Mouse (Mus musculus): ENCODE measurements around the gene Fam114a2. TPM values are rescaled to one million over a fixed set of nuclear protein-coding genes. Genes with fewer than 3 reads are reported as not detected.

Fam114a2 gene
- polyA plus RNA-seq, 1 experiment, result 95.2 TPM

GRCm38 (mm10) chr11:57532306-57532705 is 13.9 kb upstream of the Fam114a2 start:
- peaks cover 11% of the 10 kb centered on the region for H3K9me3 ChIP-seq (replicated peaks; ENCODE audit: control insufficient read depth, insufficient read depth, low read length, poor library complexity, severe bottlenecking)
- no peaks in the 10 kb centered on the region for H3K27me3 ChIP-seq (ENCODE audit: control insufficient read depth, insufficient read depth, low read length, poor library complexity, severe bottlenecking)
- peaks cover 24% of the 10 kb centered on the region for H3K36me3 ChIP-seq (ENCODE audit: control insufficient read depth, insufficient read depth, low read length, poor library complexity, severe bottlenecking)
- no peak overlapping the region for H3K27ac ChIP-seq (ENCODE audit: insufficient read depth, low read length)
- H3K4me1 ChIP-seq (ENCODE audit: control insufficient read depth, insufficient read depth, low read length), result no peaks in the 10 kb centered on the region
- no peak overlapping the region for H3K4me3 ChIP-seq (ENCODE audit: low read depth, low read length)
- TF ChIP-seq CTCF (IDR thresholded peaks at IDR 0.05; ENCODE audit: low read depth, low read length) (no peak), EP300 (IDR thresholded peaks at IDR 0.05; ENCODE audit: insufficient read depth, low read depth, low read length) (no peak), POLR2A (IDR thresholded peaks at IDR 0.05; ENCODE audit: insufficient read depth, low read length) (no peak)
- H3K9ac ChIP-seq (ENCODE audit: low read depth, poor library complexity, severe bottlenecking), result no peak overlapping the region

DNA sequence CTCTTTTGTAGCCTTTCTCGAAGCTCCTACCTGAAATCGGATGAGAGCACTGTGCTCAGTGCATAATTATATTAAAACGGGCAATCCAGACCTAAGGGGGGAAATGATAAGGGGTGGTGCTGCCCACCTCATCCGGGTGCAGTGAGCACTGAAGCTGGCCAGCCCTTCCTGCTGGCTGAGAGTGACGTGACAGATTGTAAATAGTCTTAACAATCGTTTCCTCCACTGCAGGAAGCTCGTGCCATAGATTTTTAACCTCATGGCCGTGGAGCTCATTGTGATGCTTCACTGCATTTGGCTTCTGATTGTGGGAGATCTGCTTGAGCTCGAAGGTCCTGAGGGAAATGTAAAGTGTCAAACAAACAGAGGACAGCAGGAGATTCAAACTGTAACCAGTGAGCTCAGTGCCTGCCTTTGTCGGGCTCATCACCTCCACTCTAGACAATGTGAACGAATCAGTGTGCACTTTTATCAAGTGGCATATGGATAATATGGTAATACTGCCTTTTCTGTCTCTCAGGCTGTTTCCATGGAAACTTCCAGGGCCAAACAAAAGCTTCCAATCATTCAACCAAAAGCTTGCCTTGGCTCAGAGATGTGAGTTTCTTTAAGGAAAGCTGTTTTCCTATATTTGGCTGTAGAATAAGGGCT is 13.0 kb upstream of the Fam114a2 start:
- TF ChIP-seq EP300 (IDR thresholded peaks at IDR 0.05; ENCODE audit: insufficient read depth, low read depth, low read length) (no peak), CTCF (IDR thresholded peaks at IDR 0.05; ENCODE audit: low read depth, low read length) (no peak), POLR2A (IDR thresholded peaks at IDR 0.05; ENCODE audit: insufficient read depth, low read length) (no peak)
- Histone ChIP-seq H3K4me3 (ENCODE audit: low read depth, low read length) (no peak overlapping the region), H3K9ac (ENCODE audit: low read depth, poor library complexity, severe bottlenecking) (no peak overlapping the region), H3K4me1 (ENCODE audit: control insufficient read depth, insufficient read depth, low read length) (no peaks in the 10 kb centered on the region), H3K36me3 (ENCODE audit: control insufficient read depth, insufficient read depth, low read length, poor library complexity, severe bottlenecking) (peaks cover 24% of the 10 kb centered on the region), H3K27ac (ENCODE audit: insufficient read depth, low read length) (no peak overlapping the region), H3K9me3 (replicated peaks; ENCODE audit: control insufficient read depth, insufficient read depth, low read length, poor library complexity, severe bottlenecking) (peaks cover 11% of the 10 kb centered on the region), H3K27me3 (ENCODE audit: control insufficient read depth, insufficient read depth, low read length, poor library complexity, severe bottlenecking) (no peaks in the 10 kb centered on the region)

DNA sequence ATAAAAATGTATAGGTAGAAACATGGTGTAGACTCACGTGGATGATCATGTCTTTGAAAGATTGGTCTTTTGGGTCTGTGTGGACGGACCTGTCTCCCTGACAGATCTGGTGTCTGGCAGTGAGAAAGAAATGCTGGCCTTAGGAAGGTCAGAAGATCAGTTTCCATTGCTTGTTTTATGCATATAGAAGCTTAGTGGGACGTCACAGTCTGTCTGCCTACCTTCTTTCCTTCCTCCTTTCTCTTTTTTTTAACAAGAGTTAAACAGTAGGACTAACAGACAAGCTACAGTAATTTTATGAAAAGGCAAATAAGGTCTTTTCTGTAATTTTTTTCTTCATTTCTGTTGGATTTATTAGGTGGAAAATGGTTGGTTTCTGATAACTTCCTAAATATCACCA is 10.7 kb upstream of the Fam114a2 start:
- H3K27me3 ChIP-seq (ENCODE audit: control insufficient read depth, insufficient read depth, low read length, poor library complexity, severe bottlenecking), result no peaks in the 10 kb centered on the region
- no peak for TF ChIP-seq EP300 (IDR thresholded peaks at IDR 0.05; ENCODE audit: insufficient read depth, low read depth, low read length)
- TF ChIP-seq POLR2A (IDR thresholded peaks at IDR 0.05; ENCODE audit: insufficient read depth, low read length), result no peak
- TF ChIP-seq CTCF (IDR thresholded peaks at IDR 0.05; ENCODE audit: low read depth, low read length), result no peak
- no peaks in the 10 kb centered on the region for H3K4me1 ChIP-seq (ENCODE audit: control insufficient read depth, insufficient read depth, low read length)
- H3K4me3 ChIP-seq (ENCODE audit: low read depth, low read length), result no peak overlapping the region
- H3K9me3 ChIP-seq (replicated peaks; ENCODE audit: control insufficient read depth, insufficient read depth, low read length, poor library complexity, severe bottlenecking), result peaks cover 7% of the 10 kb centered on the region
- no peak overlapping the region for H3K9ac ChIP-seq (ENCODE audit: low read depth, poor library complexity, severe bottlenecking)
- peaks cover 24% of the 10 kb centered on the region for H3K36me3 ChIP-seq (ENCODE audit: control insufficient read depth, insufficient read depth, low read length, poor library complexity, severe bottlenecking)
- no peak overlapping the region for H3K27ac ChIP-seq (ENCODE audit: insufficient read depth, low read length)

DNA sequence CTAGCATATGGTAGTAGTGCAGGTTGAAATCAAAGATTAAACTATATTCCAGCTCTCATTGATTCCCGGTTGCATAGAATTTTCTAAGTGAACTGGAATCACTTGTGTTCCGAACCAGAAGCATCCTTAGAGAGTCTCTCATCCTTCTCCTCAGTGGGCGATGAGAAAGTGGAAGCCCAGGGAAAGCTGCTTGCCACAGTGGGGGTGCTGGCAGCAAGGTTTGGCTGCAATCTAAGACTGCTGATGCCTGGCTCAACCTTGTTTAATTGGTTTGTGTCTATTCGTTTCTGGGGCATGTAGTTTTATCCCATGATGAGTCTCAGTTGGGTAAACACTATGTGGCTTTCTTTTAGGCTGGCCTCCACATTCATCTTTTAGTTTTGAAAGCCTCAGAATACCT is 9.1 kb upstream of the Fam114a2 start:
- no peak for TF ChIP-seq CTCF (IDR thresholded peaks at IDR 0.05; ENCODE audit: low read depth, low read length)
- TF ChIP-seq EP300 (IDR thresholded peaks at IDR 0.05; ENCODE audit: insufficient read depth, low read depth, low read length), result no peak
- no peak for TF ChIP-seq POLR2A (IDR thresholded peaks at IDR 0.05; ENCODE audit: insufficient read depth, low read length)
- peaks cover 24% of the 10 kb centered on the region for H3K36me3 ChIP-seq (ENCODE audit: control insufficient read depth, insufficient read depth, low read length, poor library complexity, severe bottlenecking)

GRCm38 (mm10) chr11:57525900-57526299 is 7.5 kb upstream of the Fam114a2 start:
- no peak overlapping the region for H3K27ac ChIP-seq (ENCODE audit: insufficient read depth, low read length)
- TF ChIP-seq POLR2A (IDR thresholded peaks at IDR 0.05; ENCODE audit: insufficient read depth, low read length), result no peak
- TF ChIP-seq EP300 (IDR thresholded peaks at IDR 0.05; ENCODE audit: insufficient read depth, low read depth, low read length), result no peak
- no peak for TF ChIP-seq CTCF (IDR thresholded peaks at IDR 0.05; ENCODE audit: low read depth, low read length)
- no peak overlapping the region for H3K4me3 ChIP-seq (ENCODE audit: low read depth, low read length)
- H3K9me3 ChIP-seq (replicated peaks; ENCODE audit: control insufficient read depth, insufficient read depth, low read length, poor library complexity, severe bottlenecking), result no peaks in the 10 kb centered on the region
- H3K9ac ChIP-seq (ENCODE audit: low read depth, poor library complexity, severe bottlenecking), result no peak overlapping the region
- H3K36me3 ChIP-seq (ENCODE audit: control insufficient read depth, insufficient read depth, low read length, poor library complexity, severe bottlenecking), result peaks cover 24% of the 10 kb centered on the region
- no peaks in the 10 kb centered on the region for H3K4me1 ChIP-seq (ENCODE audit: control insufficient read depth, insufficient read depth, low read length)
- no peaks in the 10 kb centered on the region for H3K27me3 ChIP-seq (ENCODE audit: control insufficient read depth, insufficient read depth, low read length, poor library complexity, severe bottlenecking)

More for the DNA sequence above, 9.1 kb upstream of the Fam114a2 start:
- Histone ChIP-seq H3K9ac (ENCODE audit: low read depth, poor library complexity, severe bottlenecking) (no peak overlapping the region), H3K27ac (ENCODE audit: insufficient read depth, low read length) (no peak overlapping the region), H3K27me3 (ENCODE audit: control insufficient read depth, insufficient read depth, low read length, poor library complexity, severe bottlenecking) (no peaks in the 10 kb centered on the region), H3K9me3 (replicated peaks; ENCODE audit: control insufficient read depth, insufficient read depth, low read length, poor library complexity, severe bottlenecking) (no peaks in the 10 kb centered on the region), H3K4me3 (ENCODE audit: low read depth, low read length) (no peak overlapping the region), H3K4me1 (ENCODE audit: control insufficient read depth, insufficient read depth, low read length) (no peaks in the 10 kb centered on the region)

DNA sequence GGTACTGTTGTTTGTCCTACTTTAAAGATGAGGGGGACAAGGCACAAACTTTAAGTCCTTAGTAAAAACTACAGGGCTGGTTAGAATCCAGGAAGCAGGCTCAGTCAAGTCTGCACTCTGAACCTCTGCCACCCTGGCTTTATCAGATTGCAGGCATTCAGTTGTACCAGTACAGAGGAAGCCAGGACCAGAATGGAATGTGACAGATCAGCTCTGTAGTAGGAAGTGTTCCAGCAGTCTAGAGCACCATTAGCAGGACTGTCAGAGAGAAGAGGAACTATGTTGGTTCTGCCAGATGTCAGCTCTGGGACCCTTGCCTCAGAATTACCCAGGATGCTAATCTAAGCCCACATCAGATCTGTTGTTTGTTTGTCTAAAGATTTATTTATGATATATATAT is 6.2 kb upstream of the Fam114a2 start:
- no peak overlapping the region for H3K27ac ChIP-seq (ENCODE audit: insufficient read depth, low read length)
- H3K9ac ChIP-seq (ENCODE audit: low read depth, poor library complexity, severe bottlenecking), result no peak overlapping the region
- H3K36me3 ChIP-seq (ENCODE audit: control insufficient read depth, insufficient read depth, low read length, poor library complexity, severe bottlenecking), result peaks cover 14% of the 10 kb centered on the region
- no peak overlapping the region for H3K4me3 ChIP-seq (ENCODE audit: low read depth, low read length)
- H3K4me1 ChIP-seq (ENCODE audit: control insufficient read depth, insufficient read depth, low read length), result no peaks in the 10 kb centered on the region
- TF ChIP-seq POLR2A (IDR thresholded peaks at IDR 0.05; ENCODE audit: insufficient read depth, low read length) (no peak), EP300 (IDR thresholded peaks at IDR 0.05; ENCODE audit: insufficient read depth, low read depth, low read length) (no peak), CTCF (IDR thresholded peaks at IDR 0.05; ENCODE audit: low read depth, low read length) (no peak)
- H3K27me3 ChIP-seq (ENCODE audit: control insufficient read depth, insufficient read depth, low read length, poor library complexity, severe bottlenecking), result no peaks in the 10 kb centered on the region
- no peaks in the 10 kb centered on the region for H3K9me3 ChIP-seq (replicated peaks; ENCODE audit: control insufficient read depth, insufficient read depth, low read length, poor library complexity, severe bottlenecking)
